Mouse (Mus musculus) liver, adult 2 months (tissue): Measurements from ENCODE around the gene Cactin. TPM values are rescaled to one million over a fixed set of nuclear protein-coding genes. Genes with fewer than 3 reads are reported as not detected.

Source experiments
- DNase-seq: peaks from one replicate; pipeline ENCODE4 v3.0.0-alpha.2; 2011; ENCODE audit warnings: low read depth, low spot score; ENCODE audit errors: extremely low read depth
- H3K27ac ChIP-seq: fragments of 200-500 bp; replicated peaks from 2 replicates; pipeline ENCODE4 v1.5.1; 2012; ENCODE audit warnings: low read depth, mild to moderate bottlenecking, control low read depth, inconsistent platforms, low read length; ENCODE audit not compliant: insufficient read depth
- H3K27me3 ChIP-seq: fragments of 200-500 bp; 2 replicates; pipeline ENCODE4 v1.6.1; 2012; ENCODE audit warnings: mild to moderate bottlenecking, moderate library complexity, low read length, inconsistent platforms; ENCODE audit not compliant: control insufficient read depth, insufficient read depth
- H3K36me3 ChIP-seq: fragments of 200-500 bp; 2 replicates; pipeline ENCODE4 v1.6.1; 2012; ENCODE audit warnings: low read length, inconsistent platforms; ENCODE audit not compliant: control insufficient read depth, insufficient read depth
- H3K4me1 ChIP-seq: fragments of 200-500 bp; 2 replicates; pipeline ENCODE4 v1.6.1; 2011; ENCODE audit warnings: low read length; ENCODE audit not compliant: control insufficient read depth, insufficient read depth
- H3K4me3 ChIP-seq: fragments of 200-500 bp; 2 replicates; pipeline ENCODE4 v1.5.1; 2011; ENCODE audit warnings: low read depth, mild to moderate bottlenecking, control low read depth, low read length, moderate library complexity; ENCODE audit not compliant: insufficient read depth
- H3K79me2 ChIP-seq: fragments of 200-500 bp; 2 replicates; pipeline ENCODE4 v1.6.1; 2012; ENCODE audit warnings: inconsistent platforms, mild to moderate bottlenecking, low read length, moderate library complexity; ENCODE audit not compliant: control insufficient read depth, insufficient read depth
- H3K9ac ChIP-seq: fragments of 200-500 bp; 2 replicates; pipeline ENCODE4 v1.6.1; 2012; ENCODE audit warnings: low read depth, mild to moderate bottlenecking, control low read depth, inconsistent platforms, low read length
- CTCF ChIP-seq: fragments of 200-500 bp; IDR thresholded peaks from 2 replicates; pipeline ENCODE4 v1.5.1; 2011; ENCODE audit warnings: low read depth, low read length, control low read depth
- POLR2A ChIP-seq: fragments of 200-500 bp; IDR thresholded peaks from 2 replicates; pipeline ENCODE4 v1.6.1; 2011; ENCODE audit warnings: low read length, control low read depth; ENCODE audit not compliant: insufficient read depth; ENCODE audit errors: extremely low read depth
- WGBS: fragments of 180-500 bp; shearing (Covaris S2); methylation state at CpG from one replicate; pipeline ENCODE4 v1.1.7; 2018; 5-methylcytosine and 5-hydroxymethylcytosine counted together
- polyA plus RNA-seq: library from polyadenylated mRNA; depleted of rRNA; stranded (reverse); fragments of >200 nt; gene quantifications from 2 replicates; pipeline ENCODE4 v1.2.3, GENCODE M21; 2012; rRNA removed
- total RNA-seq: library from RNA; depleted of rRNA; stranded (reverse); fragments of >200 nt; gene quantifications from 2 replicates; pipeline ENCODE4 v1.2.3, GENCODE M21; 2014; rRNA removed

The Cactin gene
- total and polyA plus RNA-seq, 2 experiments, result 5.0 to 14.1 TPM

DNA sequence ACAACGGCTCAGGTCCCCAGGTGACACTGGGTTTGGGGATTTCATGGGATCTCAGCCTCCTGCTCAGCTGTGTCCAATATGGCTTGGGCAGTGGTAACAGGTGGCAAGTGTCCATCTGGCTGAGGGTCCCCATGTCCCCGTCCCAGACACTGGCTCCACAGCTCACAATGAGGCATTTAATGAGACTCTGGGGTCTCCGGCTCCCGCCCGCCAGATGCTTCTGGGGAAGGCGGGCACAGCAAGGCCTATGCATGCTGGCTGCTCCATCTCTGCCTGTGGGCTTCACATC lies 46.2 kb downstream of the Cactin start:
- Histone ChIP-seq H3K4me3 (no peak overlapping the region), H3K36me3 (no peaks in the 10 kb centered on the region; the same call in 1 of the 2 replicates), H3K9ac (no peak overlapping the region), H3K79me2 (no peaks in the 10 kb centered on the region), H3K27me3 (no peaks in the 10 kb centered on the region), H3K27ac (no peak overlapping the region), H3K4me1 (no peaks in the 10 kb centered on the region)
- DNase-seq, result no peak
- WGBS, result 97% methylated on average over 6 of the region's 6 CpGs
- TF ChIP-seq POLR2A (no peak), CTCF (no peak)

DNA sequence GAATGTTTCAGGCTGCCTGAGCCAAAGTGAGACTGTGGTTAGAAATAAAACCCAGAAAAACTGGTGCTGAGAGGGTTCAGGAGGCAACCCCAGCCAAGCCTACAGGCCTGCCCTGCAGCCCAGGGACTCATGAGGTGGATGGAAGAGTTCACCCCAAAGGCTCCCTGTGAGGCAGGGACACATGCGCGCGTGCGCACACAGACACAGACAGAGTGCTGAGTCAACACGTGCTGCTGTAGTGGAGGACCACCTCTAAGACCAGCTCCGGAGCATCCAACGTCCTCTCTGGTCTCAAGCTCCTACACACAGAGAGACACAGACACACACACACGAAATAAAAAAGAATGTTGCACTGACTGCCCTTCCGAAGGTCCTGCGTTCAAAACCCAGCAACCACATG lies 54.4 kb downstream of the Cactin start:
- WGBS, result 94% methylated on average over 10 of the region's 10 CpGs
- TF ChIP-seq CTCF (no peak), POLR2A (no peak)
- no peak for DNase-seq
- H3K27ac ChIP-seq, result no peak overlapping the region
- no peak overlapping the region for H3K9ac ChIP-seq
- peaks cover 10% of the 10 kb centered on the region for H3K4me1 ChIP-seq
- H3K36me3 ChIP-seq, result no peaks in the 10 kb centered on the region
- peaks cover 20% of the 10 kb centered on the region; the same call in 1 of the 2 replicates for H3K79me2 ChIP-seq
- H3K4me3 ChIP-seq, result no peak overlapping the region
- H3K27me3 ChIP-seq, result no peaks in the 10 kb centered on the region

Other genes with a start within 250 kb of the Cactin start
Only the 30 nearest of the 32 such genes appear.
- 190 and 205 TPM in 2 replicates for gene Creb3l3, start 222.2 kb upstream of the Cactin start, total RNA-seq
- gene Creb3l3, start 222.2 kb upstream of the Cactin start, polyA plus RNA-seq, result 287 and 308 TPM in 2 replicates
- 46.6 and 61.1 TPM in 2 replicates for gene Map2k2, start 215.2 kb upstream of the Cactin start, total RNA-seq
- gene Map2k2, start 215.2 kb upstream of the Cactin start, polyA plus RNA-seq, result 192 and 231 TPM in 2 replicates
- 10.0 and 14.2 TPM in 2 replicates for gene Zbtb7a, start 185.9 kb upstream of the Cactin start, total RNA-seq
- 28.6 and 34.0 TPM in 2 replicates for gene Zbtb7a, start 185.9 kb upstream of the Cactin start, polyA plus RNA-seq
- gene Pias4, start 153.2 kb upstream of the Cactin start, total RNA-seq, result 8.9 and 10.1 TPM in 2 replicates
- gene Pias4, start 153.2 kb upstream of the Cactin start, polyA plus RNA-seq, result 17.8 and 22.7 TPM in 2 replicates
- 812 and 946 TPM in 2 replicates for gene Eef2, start 144.5 kb upstream of the Cactin start, total RNA-seq
- gene Eef2, start 144.5 kb upstream of the Cactin start, polyA plus RNA-seq, result 1,151 and 1,204 TPM in 2 replicates
- 14.1 and 16.0 TPM in 2 replicates for gene Dapk3, start 138.1 kb upstream of the Cactin start, total RNA-seq
- gene Dapk3, start 138.1 kb upstream of the Cactin start, polyA plus RNA-seq, result 42.5 and 44.2 TPM in 2 replicates
- gene 4930442H23Rik, start 137.3 kb upstream of the Cactin start, total RNA-seq, result not detected in 2 replicates
- gene 4930442H23Rik, start 137.3 kb upstream of the Cactin start, polyA plus RNA-seq, result not detected in 2 replicates
- gene Nmrk2, start 119.1 kb upstream of the Cactin start, total RNA-seq, result 0.09 TPM in 1 of 2 replicates, not detected in the other
- gene Nmrk2, start 119.1 kb upstream of the Cactin start, polyA plus RNA-seq, result not detected in 2 replicates
- gene Atcay, start 90.3 kb upstream of the Cactin start, total RNA-seq, result 0.07 TPM in 1 of 2 replicates, not detected in the other
- gene Atcay, start 90.3 kb upstream of the Cactin start, polyA plus RNA-seq, result not detected in 2 replicates
- gene Zfr2, start 87.9 kb upstream of the Cactin start, total RNA-seq, result 0.27 and 0.74 TPM in 2 replicates
- 0.15 and 1.6 TPM in 2 replicates for gene Zfr2, start 87.9 kb upstream of the Cactin start, polyA plus RNA-seq
- gene Matk, start 68.2 kb upstream of the Cactin start, total RNA-seq, result 0.60 and 0.65 TPM in 2 replicates
- 0.27 and 0.43 TPM in 2 replicates for gene Matk, start 68.2 kb upstream of the Cactin start, polyA plus RNA-seq
- gene Mrpl54, start 54.2 kb upstream of the Cactin start, total RNA-seq, result 52.1 and 65.9 TPM in 2 replicates
- gene Mrpl54, start 54.2 kb upstream of the Cactin start, polyA plus RNA-seq, result 66.6 and 85.9 TPM in 2 replicates
- 30.5 and 44.1 TPM in 2 replicates for gene Apba3, start 54.1 kb upstream of the Cactin start, total RNA-seq
- 132 and 143 TPM in 2 replicates for gene Apba3, start 54.1 kb upstream of the Cactin start, polyA plus RNA-seq
- gene Tjp3, start 29.5 kb upstream of the Cactin start, total RNA-seq, result 7.6 and 7.7 TPM in 2 replicates
- gene Tjp3, start 29.5 kb upstream of the Cactin start, polyA plus RNA-seq, result 24.2 and 32.0 TPM in 2 replicates
- 7.4 and 10.0 TPM in 2 replicates for gene Pip5k1c, start 28.1 kb upstream of the Cactin start, total RNA-seq
- gene Pip5k1c, start 28.1 kb upstream of the Cactin start, polyA plus RNA-seq, result 25.8 and 30.1 TPM in 2 replicates
- 0.37 and 0.81 TPM in 2 replicates for gene Tbxa2r, start 7.6 kb downstream of the Cactin start, total RNA-seq
- gene Tbxa2r, start 7.6 kb downstream of the Cactin start, polyA plus RNA-seq, result 3.8 and 4.0 TPM in 2 replicates
- gene Gipc3, start 22.2 kb downstream of the Cactin start, total RNA-seq, result under 0.01 and 0.27 TPM in 2 replicates
- 0.51 and 0.57 TPM in 2 replicates for gene Gipc3, start 22.2 kb downstream of the Cactin start, polyA plus RNA-seq
- gene Hmg20b, start 29.4 kb downstream of the Cactin start, total RNA-seq, result 9.9 and 10.8 TPM in 2 replicates
- 48.1 and 54.0 TPM in 2 replicates for gene Hmg20b, start 29.4 kb downstream of the Cactin start, polyA plus RNA-seq
- gene Mfsd12, start 36.4 kb downstream of the Cactin start, total RNA-seq, result 5.3 and 7.4 TPM in 2 replicates
- 12.8 and 13.4 TPM in 2 replicates for gene Mfsd12, start 36.4 kb downstream of the Cactin start, polyA plus RNA-seq
- 0.47 TPM in 1 of 2 replicates, not detected in the other for gene 4930404N11Rik, start 44.7 kb downstream of the Cactin start, total RNA-seq
- 0.12 and 0.37 TPM in 2 replicates for gene 4930404N11Rik, start 44.7 kb downstream of the Cactin start, polyA plus RNA-seq
- 6.2 and 8.1 TPM in 2 replicates for gene Fzr1, start 57.4 kb downstream of the Cactin start, total RNA-seq
- 20.9 and 29.9 TPM in 2 replicates for gene Fzr1, start 57.4 kb downstream of the Cactin start, polyA plus RNA-seq
- gene Dohh, start 63.3 kb downstream of the Cactin start, total RNA-seq, result 39.7 and 53.8 TPM in 2 replicates
- 42.6 and 49.7 TPM in 2 replicates for gene Dohh, start 63.3 kb downstream of the Cactin start, polyA plus RNA-seq
- 2.4 TPM in 1 of 2 replicates, not detected in the other for gene Gm48551, start 63.4 kb downstream of the Cactin start, total RNA-seq
- gene Gm48551, start 63.4 kb downstream of the Cactin start, polyA plus RNA-seq, result 0.32 and 0.44 TPM in 2 replicates
- gene Gm48552, start 67.9 kb downstream of the Cactin start, total RNA-seq, result 0.40 TPM in 1 of 2 replicates, not detected in the other
- gene Gm48552, start 67.9 kb downstream of the Cactin start, polyA plus RNA-seq, result 0.26 and 1.4 TPM in 2 replicates
- gene Smim24, start 71.9 kb downstream of the Cactin start, total RNA-seq, result 1.3 and 1.5 TPM in 2 replicates
- 2.3 and 4.1 TPM in 2 replicates for gene Smim24, start 71.9 kb downstream of the Cactin start, polyA plus RNA-seq
- 7.4 and 16.4 TPM in 2 replicates for gene Nfic, start 134.5 kb downstream of the Cactin start, total RNA-seq
- 32.8 and 56.4 TPM in 2 replicates for gene Nfic, start 134.5 kb downstream of the Cactin start, polyA plus RNA-seq
- not detected in 2 replicates for gene Celf5, start 161.6 kb downstream of the Cactin start, total RNA-seq
- not detected in 2 replicates for gene Celf5, start 161.6 kb downstream of the Cactin start, polyA plus RNA-seq
- gene Ncln, start 175.3 kb downstream of the Cactin start, total RNA-seq, result 31.6 and 48.6 TPM in 2 replicates
- 138 and 159 TPM in 2 replicates for gene Ncln, start 175.3 kb downstream of the Cactin start, polyA plus RNA-seq
- gene S1pr4, start 179.0 kb downstream of the Cactin start, total RNA-seq, result 0.28 and 0.40 TPM in 2 replicates
- gene S1pr4, start 179.0 kb downstream of the Cactin start, polyA plus RNA-seq, result 1.2 and 1.5 TPM in 2 replicates
- 0.94 and 1.1 TPM in 2 replicates for gene Gna15, start 203.1 kb downstream of the Cactin start, total RNA-seq
- 0.31 and 0.64 TPM in 2 replicates for gene Gna15, start 203.1 kb downstream of the Cactin start, polyA plus RNA-seq